Mouse (Mus musculus) stomach, postnatal 0 days (tissue): ENCODE results near the gene Bcap29. TPM values are rescaled to one million over a fixed set of nuclear protein-coding genes. Genes with fewer than 3 reads are reported as not detected.
A peak's percentile ranks its signal among the peaks of the same experiment; 100 is the strongest.
"Not testable (repeated sequence)": the region's sequence is repeated elsewhere in the genome, so short reads cannot be mapped to it uniquely, and the experiment has no call there.

ENCODE experiments used
- ATAC-seq: fragments of 200-750 bp; cut with Nextera tagmentation; 2 replicates; pipeline ENCODE4 v1.8.0; 2017; ENCODE audit not compliant: low FRiP score, low TSS enrichment
- DNase-seq: peaks from one replicate; pipeline ENCODE4 v3.0.0-alpha.2; 2016; ENCODE audit warnings: low spot score
- H3K27ac ChIP-seq: fragments of 300-500 bp; sonication (generic); replicated peaks from 2 replicates; pipeline ENCODE4 v1.5.1; 2014; ENCODE audit warnings: mild to moderate bottlenecking, control low read depth
- H3K27me3 ChIP-seq: fragments of 300-500 bp; sonication (generic); 2 replicates; pipeline ENCODE4 v1.6.1; 2014; ENCODE audit warnings: low read length; ENCODE audit not compliant: control insufficient read depth, insufficient read depth
- H3K36me3 ChIP-seq: fragments of 300-500 bp; sonication (generic); 2 replicates; pipeline ENCODE4 v1.6.1; 2014; ENCODE audit warnings: low read length, mixed read lengths; ENCODE audit not compliant: control insufficient read depth, insufficient read depth
- H3K4me1 ChIP-seq: fragments of 300-500 bp; sonication (generic); replicated peaks from 2 replicates; pipeline ENCODE4 v1.6.1; 2014; ENCODE audit warnings: antibody characterized with exemption; ENCODE audit not compliant: control insufficient read depth, insufficient read depth
- H3K4me2 ChIP-seq: fragments of 300-500 bp; sonication (generic); replicated peaks from 2 replicates; pipeline ENCODE4 v1.6.1; 2014; ENCODE audit warnings: low read depth, mild to moderate bottlenecking, control low read depth, moderate library complexity
- H3K4me3 ChIP-seq: fragments of 300-500 bp; sonication (generic); 2 replicates; pipeline ENCODE4 v1.5.1; 2014; ENCODE audit warnings: low read depth, low read length, control low read depth
- H3K9ac ChIP-seq: fragments of 300-500 bp; sonication (generic); 2 replicates; pipeline ENCODE4 v1.6.1; 2014; ENCODE audit warnings: mild to moderate bottlenecking, low read length, control low read depth, mixed read lengths
- H3K9me3 ChIP-seq: fragments of 300-500 bp; sonication (generic); 2 replicates; pipeline ENCODE4 v1.6.1; 2016; ENCODE audit warnings: low read length; ENCODE audit not compliant: control insufficient read depth
- CTCF ChIP-seq: IDR thresholded peaks from 2 replicates; pipeline ENCODE4 v1.5.1; 2016; ENCODE audit warnings: antibody characterized with exemption, low read depth, mild to moderate bottlenecking, moderate library complexity
- EP300 ChIP-seq: optimal IDR thresholded peaks from 2 replicates; pipeline ENCODE3; 2016; ENCODE audit warnings: antibody characterized with exemption
- WGBS: fragments of 180-500 bp; shearing (Covaris S2); extraction: QIAGEN DNeasy Blood & Tissue Kit; methylation state at CpG from one replicate; pipeline ENCODE4 v1.1.7; 2014; 5-methylcytosine and 5-hydroxymethylcytosine counted together
- polyA plus RNA-seq: library from polyadenylated mRNA; unstranded; fragments of >200 nt; fragmentation: Nextera tagmentation; extraction: Ambion mirVana; gene quantifications from 2 replicates; pipeline ENCODE4 v1.2.1, GENCODE M21; 2015

The Bcap29 gene
- polyA plus RNA-seq, 1 experiment from 2014 or later: 40.4 TPM

DNA sequence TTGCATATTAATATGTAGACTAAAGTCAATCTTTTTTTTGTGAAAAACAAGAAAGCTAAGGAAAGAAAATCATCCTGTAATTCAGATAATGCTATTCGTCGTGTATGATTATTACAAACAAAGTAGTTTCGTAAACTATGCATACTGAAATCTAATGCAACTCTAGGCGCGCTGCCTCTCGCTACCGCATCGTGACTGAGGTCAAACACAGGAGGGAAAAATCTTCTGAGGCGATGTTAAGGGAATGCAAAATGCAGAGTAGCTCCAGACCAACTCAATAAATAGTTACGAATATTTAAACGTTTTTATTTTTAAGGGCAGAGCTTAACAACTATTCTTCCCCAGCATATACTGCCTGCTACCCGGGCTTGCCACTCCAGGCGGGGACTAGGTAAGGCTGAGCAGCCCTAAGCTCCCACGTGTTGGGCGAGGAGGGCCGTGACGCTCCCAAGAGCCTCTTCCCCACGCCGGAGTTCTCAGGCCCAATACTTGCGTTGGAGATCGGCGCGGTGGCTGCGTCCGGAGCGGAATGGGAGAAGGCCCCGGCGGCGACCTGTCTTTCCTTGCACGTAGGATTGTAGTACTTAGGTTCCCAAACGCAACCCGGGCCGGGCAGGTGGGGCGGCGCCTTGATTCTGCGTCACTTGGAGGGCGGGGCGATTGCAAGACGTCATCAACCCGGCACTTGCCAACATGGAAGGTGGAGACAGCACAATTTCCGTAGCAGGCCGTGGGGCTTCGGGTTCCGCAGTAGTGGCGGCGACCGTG, 19.9 kb upstream of the Bcap29 start, which contains the start of the genes Dus4l and Cog5:
Gene Dus4l, minus strand, starts transcription at position 630 of the 768 bp plus-strand sequence.
Gene Cog5, plus strand, starts transcription at position 673 of the 768 bp plus-strand sequence.
- H3K9ac ChIP-seq: peak within 1 kb of the TSS; percentile 77
- TF ChIP-seq EP300 (no peak), CTCF (no peak)
- peak within 1 kb of the TSS; percentile 95 for H3K4me3 ChIP-seq
- H3K36me3 ChIP-seq: no peaks in the 10 kb centered on the region
- no peaks in the 10 kb centered on the region for H3K9me3 ChIP-seq
- peak within 1 kb of the TSS; percentile 71 for H3K4me2 ChIP-seq
- peak; percentile 96 for ATAC-seq
- under 1% methylated on average over 47 of the region's 47 CpGs for WGBS
- 0 out of 2 replicates have a peak, but pooled peaks cover 2% of the 10 kb centered on the region for H3K4me1 ChIP-seq
- peak within 1 kb of the TSS; percentile 88 for H3K27ac ChIP-seq
- no peaks in the 10 kb centered on the region for H3K27me3 ChIP-seq
- DNase-seq: peak; percentile 97

DNA sequence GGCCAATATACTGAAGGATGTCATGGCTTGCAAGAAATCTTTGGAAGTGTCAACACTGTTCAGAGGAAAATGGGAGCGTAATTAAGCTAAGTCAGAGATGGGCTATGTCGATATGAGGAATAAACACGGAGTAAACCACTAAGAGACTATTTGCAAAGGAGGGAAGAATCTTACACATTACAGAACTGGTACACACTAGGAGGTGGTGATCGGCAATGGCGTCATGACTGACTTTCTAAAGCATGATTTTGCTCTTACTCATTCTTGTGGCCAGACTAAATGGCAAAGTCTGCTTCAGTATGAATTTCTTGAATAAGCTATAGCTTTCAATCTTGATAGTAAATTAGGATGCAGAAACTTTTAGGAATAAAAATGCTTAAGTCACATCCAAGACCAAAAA, 19.2 kb upstream of the Bcap29 start:
- 0 out of 2 replicates have a peak, but pooled peaks cover 2% of the 10 kb centered on the region for H3K4me1 ChIP-seq
- H3K27me3 ChIP-seq: no peaks in the 10 kb centered on the region
- no peak overlapping the region for H3K9ac ChIP-seq
- TF ChIP-seq CTCF: no peak
- no peak for TF ChIP-seq EP300
- ATAC-seq (no peak), DNase-seq (no peak)
- peak overlapping the region; percentile 27; the same call in 1 of the 2 replicates for H3K4me2 ChIP-seq
- no peak overlapping the region for H3K27ac ChIP-seq
- 71% methylated on average over 5 of the region's 5 CpGs for WGBS
- no peaks in the 10 kb centered on the region for H3K36me3 ChIP-seq
- H3K4me3 ChIP-seq: peak overlapping the region; percentile 95; the same call in 1 of the 2 replicates
- no peaks in the 10 kb centered on the region for H3K9me3 ChIP-seq

DNA sequence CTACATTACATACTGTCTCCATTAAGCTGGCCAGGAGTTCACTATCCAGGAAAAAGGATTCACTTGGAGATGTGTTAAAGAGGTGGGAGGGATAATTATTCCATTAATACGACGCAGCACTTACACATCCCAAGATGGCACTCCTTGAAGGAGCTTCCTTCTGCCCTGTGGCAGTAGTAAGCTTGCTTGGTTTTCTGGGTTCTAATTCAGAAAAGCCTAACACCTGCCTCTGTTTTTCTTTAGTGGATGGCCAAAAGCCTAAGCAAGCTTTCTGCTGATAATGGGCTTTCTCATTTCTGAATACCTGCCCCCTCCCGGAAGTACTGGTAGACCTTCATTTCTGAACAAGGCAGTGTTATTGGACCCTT, 766 bp upstream of the Bcap29 start:
- Histone ChIP-seq H3K27me3 (no peaks in the 10 kb centered on the region), H3K4me3 (no peak overlapping the region), H3K4me1 (no peaks in the 10 kb centered on the region), H3K4me2 (peak overlapping the region; percentile 83; the same call in 1 of the 2 replicates), H3K9me3 (no peaks in the 10 kb centered on the region), H3K27ac (no peak overlapping the region), H3K9ac (no peak overlapping the region), H3K36me3 (no peaks in the 10 kb centered on the region)
- no peak for DNase-seq
- ATAC-seq: 0 out of 2 replicates have a peak, but pooled peaks have one; percentile 7
- 86% methylated on average over 3 of the region's 3 CpGs for WGBS
- TF ChIP-seq CTCF: no peak

DNA sequence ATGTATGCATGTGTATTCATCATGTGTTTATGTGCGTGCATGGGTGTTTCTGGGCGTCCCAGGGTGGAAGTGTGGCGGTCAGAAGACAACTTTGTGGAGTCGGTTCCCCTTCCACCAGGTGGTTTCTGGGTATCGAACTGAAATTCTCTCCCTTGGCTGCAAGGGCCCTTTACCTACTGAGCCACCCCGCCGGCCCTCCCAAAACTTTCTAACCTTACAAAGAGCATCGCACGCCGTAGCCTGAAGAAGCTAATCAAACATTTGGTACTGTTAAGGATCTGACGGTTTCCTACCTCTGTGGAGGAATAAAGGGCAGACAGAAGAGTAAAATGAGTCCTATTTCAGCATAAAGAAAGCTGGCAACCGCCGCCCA, 502 bp downstream of the Bcap29 start:
- 9% methylated on average over 13 of the region's 13 CpGs for WGBS
- Histone ChIP-seq H3K9ac (peak overlapping the region; percentile 84), H3K27me3 (no peaks in the 10 kb centered on the region), H3K27ac (peak overlapping the region; percentile 81), H3K4me2 (peak overlapping the region; percentile 83), H3K36me3 (no peaks in the 10 kb centered on the region), H3K4me3 (peak overlapping the region; percentile 56), H3K4me1 (no peaks in the 10 kb centered on the region), H3K9me3 (no peaks in the 10 kb centered on the region)
- ATAC-seq (peak; percentile 11; the same call in 1 of the 2 replicates), DNase-seq (no peak)
- TF ChIP-seq EP300: no peak
- no peak for TF ChIP-seq CTCF

DNA sequence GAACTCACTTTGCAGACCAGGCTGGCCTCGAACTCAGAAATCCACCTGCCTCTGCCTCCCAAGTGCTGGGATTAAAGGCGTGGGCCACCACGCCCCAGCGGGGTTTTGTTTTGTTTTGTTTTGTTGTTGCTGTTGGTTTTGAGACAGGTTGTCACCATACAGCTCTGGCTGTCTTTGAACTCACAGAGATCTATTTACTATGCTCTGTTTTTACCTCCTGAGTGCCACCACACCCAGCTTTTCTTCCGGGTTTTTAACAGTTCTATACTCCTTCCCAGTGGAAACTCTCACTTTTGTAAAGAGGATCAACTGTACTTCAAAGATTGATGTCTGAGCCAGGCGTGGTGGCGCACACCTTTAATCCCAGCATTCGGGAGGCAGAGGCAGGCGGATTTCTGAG, 6.1 kb downstream of the Bcap29 start:
- not testable (repeated sequence) for H3K4me2 ChIP-seq, DNase-seq, ATAC-seq, H3K36me3 ChIP-seq, H3K4me3 ChIP-seq, H3K9ac ChIP-seq, H3K9me3 ChIP-seq, H3K27ac ChIP-seq, H3K4me1 ChIP-seq, H3K27me3 ChIP-seq
- 87% methylated on average over 9 of the region's 9 CpGs for WGBS

DNA sequence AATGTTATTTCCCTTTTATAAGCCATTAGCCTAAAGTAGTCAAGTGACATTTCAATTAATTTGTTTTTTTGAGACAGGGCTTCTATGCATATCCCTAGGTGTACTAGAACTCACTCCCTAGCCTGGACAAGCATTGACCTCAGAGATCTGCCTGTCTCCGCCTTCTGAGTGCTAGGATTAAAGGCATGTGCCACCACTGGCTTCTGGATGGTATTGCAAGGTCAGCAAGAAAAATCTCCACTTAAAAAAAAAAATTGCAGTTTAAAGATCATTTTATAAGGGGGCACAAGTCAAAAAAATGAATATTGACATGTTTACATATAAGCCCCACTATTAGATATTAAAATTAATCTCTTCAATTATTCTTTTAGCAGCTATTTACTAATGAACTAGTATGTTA, 9.4 kb downstream of the Bcap29 start:
- Histone ChIP-seq H3K4me3 (no peak overlapping the region), H3K4me2 (no peak overlapping the region), H3K27me3 (no peaks in the 10 kb centered on the region), H3K9me3 (no peaks in the 10 kb centered on the region), H3K36me3 (0 out of 2 replicates have a peak, but pooled peaks cover 3% of the 10 kb centered on the region), H3K9ac (no peak overlapping the region), H3K4me1 (no peaks in the 10 kb centered on the region), H3K27ac (no peak overlapping the region)
- TF ChIP-seq CTCF (no peak), EP300 (no peak)
- WGBS: 100% methylated on average over 1 of the region's 1 CpGs
- no peak for DNase-seq
- no peak for ATAC-seq
